Mouse (Mus musculus) liver, embryonic 15.5 days (tissue): Measurements from ENCODE around the gene Mindy4. TPM values are rescaled to one million over a fixed set of nuclear protein-coding genes. Genes with fewer than 3 reads are reported as not detected.
A peak's percentile ranks its signal among the peaks of the same experiment; 100 is the strongest.

Experiments
- ATAC-seq: fragments of 200-750 bp; cut with Nextera tagmentation; 2 replicates; pipeline ENCODE4 v1.8.0; 2017; ENCODE audit warnings: moderate number of reproducible peaks, mild to moderate bottlenecking, moderate library complexity; ENCODE audit not compliant: insufficient read depth
- H3K27ac ChIP-seq: fragments of 300-500 bp; sonication (generic); replicated peaks from 2 replicates; pipeline ENCODE4 v1.5.1; 2015; ENCODE audit warnings: mild to moderate bottlenecking, inconsistent platforms
- H3K27me3 ChIP-seq: fragments of 300-500 bp; sonication (generic); 2 replicates; pipeline ENCODE4 v1.6.1; 2015; ENCODE audit warnings: mild to moderate bottlenecking, inconsistent platforms
- H3K36me3 ChIP-seq: fragments of 300-500 bp; sonication (generic); replicated peaks from 2 replicates; pipeline ENCODE4 v1.6.1; 2015; ENCODE audit warnings: moderate library complexity, mild to moderate bottlenecking, inconsistent platforms
- H3K4me1 ChIP-seq: fragments of 300-500 bp; sonication (generic); replicated peaks from 2 replicates; pipeline ENCODE4 v1.6.1; 2015; ENCODE audit warnings: inconsistent platforms
- H3K4me2 ChIP-seq: fragments of 300-500 bp; sonication (generic); 2 replicates; pipeline ENCODE4 v1.6.1; 2015; ENCODE audit warnings: moderate library complexity, mild to moderate bottlenecking, inconsistent platforms
- H3K4me3 ChIP-seq: fragments of 300-500 bp; sonication (generic); replicated peaks from 2 replicates; pipeline ENCODE4 v1.5.1; 2015; ENCODE audit warnings: mild to moderate bottlenecking, inconsistent platforms
- H3K9ac ChIP-seq: fragments of 300-500 bp; sonication (generic); 2 replicates; pipeline ENCODE4 v1.6.1; 2015; ENCODE audit warnings: moderate library complexity, mild to moderate bottlenecking, inconsistent platforms
- H3K9me3 ChIP-seq: fragments of 300-500 bp; sonication (generic); replicated peaks from 2 replicates; pipeline ENCODE4 v1.6.1; 2016; ENCODE audit warnings: inconsistent platforms
- WGBS: fragments of 180-500 bp; shearing (Covaris S2); methylation state at CpG from one replicate; pipeline ENCODE4 v1.1.7; 2015; ENCODE audit warnings: mixed read lengths; ENCODE audit not compliant: insufficient replicate concordance; 5-methylcytosine and 5-hydroxymethylcytosine counted together
- polyA plus RNA-seq: library from polyadenylated mRNA; unstranded; fragments of >200 nt; fragmentation: Nextera tagmentation; extraction: Ambion mirVana; gene quantifications from 2 replicates; pipeline ENCODE4 v1.2.1, GENCODE M21; 2015

The Mindy4 gene
- polyA plus RNA-seq, 1 experiment from 2014 or later, result 1.3 TPM

GRCm38 (mm10) chr6:55207786-55208185, 4.6 kb downstream of the Mindy4 start:
- no peaks in the 10 kb centered on the region for H3K9me3 ChIP-seq
- WGBS, result 67% methylated on average over 8 of the region's 8 CpGs
- ATAC-seq, result no peak
- H3K4me3 ChIP-seq, result no peak overlapping the region
- H3K27ac ChIP-seq, result no peak overlapping the region
- H3K36me3 ChIP-seq, result no peaks in the 10 kb centered on the region
- H3K4me2 ChIP-seq, result no peak overlapping the region
- no peaks in the 10 kb centered on the region for H3K27me3 ChIP-seq
- peaks cover 12% of the 10 kb centered on the region for H3K4me1 ChIP-seq
- no peak overlapping the region for H3K9ac ChIP-seq

GRCm38 (mm10) chr6:55210423-55211365, 7.5 kb downstream of the Mindy4 start:
- Histone ChIP-seq H3K9me3 (no peaks in the 10 kb centered on the region), H3K4me2 (no peak overlapping the region), H3K27me3 (no peaks in the 10 kb centered on the region), H3K27ac (no peak overlapping the region), H3K9ac (no peak overlapping the region), H3K4me3 (no peak overlapping the region), H3K36me3 (no peaks in the 10 kb centered on the region), H3K4me1 (0 out of 2 replicates have a peak, but pooled peaks cover 2% of the 10 kb centered on the region)
- WGBS, result 63% methylated on average over 15 of the region's 15 CpGs
- ATAC-seq, result no peak

GRCm38 (mm10) chr6:55214541-55214940, 11.4 kb downstream of the Mindy4 start:
- Histone ChIP-seq H3K4me3 (no peak overlapping the region), H3K27me3 (no peaks in the 10 kb centered on the region), H3K4me2 (no peak overlapping the region), H3K36me3 (no peaks in the 10 kb centered on the region), H3K9me3 (no peaks in the 10 kb centered on the region), H3K9ac (no peak overlapping the region), H3K4me1 (0 out of 2 replicates have a peak, but pooled peaks cover 2% of the 10 kb centered on the region), H3K27ac (no peak overlapping the region)
- WGBS, result 43% methylated on average over 3 of the region's 3 CpGs
- ATAC-seq, result no peak

- Histone ChIP-seq H3K4me2 (no peak overlapping the region), H3K4me3 (no peak overlapping the region), H3K27ac (no peak overlapping the region), H3K9ac (no peak overlapping the region), H3K27me3 (no peaks in the 10 kb centered on the region), H3K36me3 (no peaks in the 10 kb centered on the region), H3K4me1 (0 out of 2 replicates have a peak, but pooled peaks cover 2% of the 10 kb centered on the region), H3K9me3 (no peaks in the 10 kb centered on the region)
- 72% methylated on average over 9 of the region's 9 CpGs for WGBS
- no peak for ATAC-seq
These were observed 15.0 kb downstream of the Mindy4 start for GRCm38 (mm10) chr6:55218232-55218631.

GRCm38 (mm10) chr6:55223986-55224385, 20.8 kb downstream of the Mindy4 start:
- H3K4me1 ChIP-seq, result no peaks in the 10 kb centered on the region
- 89% methylated on average over 8 of the region's 8 CpGs for WGBS
- no peak overlapping the region for H3K4me3 ChIP-seq
- H3K27ac ChIP-seq, result no peak overlapping the region
- no peak for ATAC-seq
- H3K9ac ChIP-seq, result no peak overlapping the region
- H3K36me3 ChIP-seq, result no peaks in the 10 kb centered on the region
- no peaks in the 10 kb centered on the region for H3K9me3 ChIP-seq
- H3K27me3 ChIP-seq, result no peaks in the 10 kb centered on the region
- H3K4me2 ChIP-seq, result no peak overlapping the region

- no peaks in the 10 kb centered on the region for H3K27me3 ChIP-seq
- no peak overlapping the region for H3K4me2 ChIP-seq
- no peak overlapping the region for H3K4me3 ChIP-seq
- ATAC-seq, result no peak
- no peak overlapping the region for H3K9ac ChIP-seq
- no peaks in the 10 kb centered on the region for H3K36me3 ChIP-seq
- no peak overlapping the region for H3K27ac ChIP-seq
- 59% methylated on average over 8 of the region's 8 CpGs for WGBS
- H3K9me3 ChIP-seq, result no peaks in the 10 kb centered on the region
- peaks cover 16% of the 10 kb centered on the region for H3K4me1 ChIP-seq
These were observed 26.9 kb downstream of the Mindy4 start for GRCm38 (mm10) chr6:55230048-55230447.

- ATAC-seq, result no peak
- Histone ChIP-seq H3K9me3 (no peaks in the 10 kb centered on the region), H3K9ac (no peak overlapping the region), H3K27me3 (no peaks in the 10 kb centered on the region), H3K4me3 (no peak overlapping the region), H3K4me1 (peaks cover 22% of the 10 kb centered on the region), H3K4me2 (no peak overlapping the region), H3K36me3 (no peaks in the 10 kb centered on the region), H3K27ac (no peak overlapping the region)
- WGBS, result 73% methylated on average over 7 of the region's 7 CpGs
These were observed 28.9 kb downstream of the Mindy4 start for GRCm38 (mm10) chr6:55232101-55232500.

- H3K27me3 ChIP-seq, result no peaks in the 10 kb centered on the region
- no peaks in the 10 kb centered on the region for H3K36me3 ChIP-seq
- H3K9me3 ChIP-seq, result no peaks in the 10 kb centered on the region
- no peak overlapping the region for H3K27ac ChIP-seq
- H3K9ac ChIP-seq, result no peak overlapping the region
- H3K4me3 ChIP-seq, result no peak overlapping the region
- no peak overlapping the region for H3K4me2 ChIP-seq
- peaks cover 27% of the 10 kb centered on the region for H3K4me1 ChIP-seq
- 36% methylated on average over 3 of the region's 3 CpGs for WGBS
- ATAC-seq, result peak; percentile 40; the same call in 1 of the 2 replicates
These were observed 29.5 kb downstream of the Mindy4 start for GRCm38 (mm10) chr6:55232524-55233264.

GRCm38 (mm10) chr6:55233326-55233725, 30.1 kb downstream of the Mindy4 start:
- Histone ChIP-seq H3K9ac (no peak overlapping the region), H3K9me3 (no peaks in the 10 kb centered on the region), H3K27me3 (no peaks in the 10 kb centered on the region), H3K4me1 (peaks cover 29% of the 10 kb centered on the region), H3K4me3 (no peak overlapping the region), H3K4me2 (no peak overlapping the region), H3K36me3 (no peaks in the 10 kb centered on the region), H3K27ac (no peak overlapping the region)
- no peak for ATAC-seq
- 81% methylated on average over 5 of the region's 5 CpGs for WGBS

GRCm38 (mm10) chr6:55234636-55235035, 31.5 kb downstream of the Mindy4 start:
- peak; percentile 69 for ATAC-seq
- 42% methylated on average over 6 of the region's 6 CpGs for WGBS
- peak overlapping the region; percentile 17; the same call in 1 of the 2 replicates for H3K4me2 ChIP-seq
- no peak overlapping the region; the same call in 1 of the 2 replicates for H3K27ac ChIP-seq
- no peaks in the 10 kb centered on the region for H3K9me3 ChIP-seq
- no peak overlapping the region; the same call in 1 of the 2 replicates for H3K9ac ChIP-seq
- 0 out of 2 replicates have a peak overlapping the region, but pooled peaks have one; percentile 20 for H3K4me3 ChIP-seq
- H3K27me3 ChIP-seq, result no peaks in the 10 kb centered on the region
- peaks cover 37% of the 10 kb centered on the region for H3K4me1 ChIP-seq
- H3K36me3 ChIP-seq, result no peaks in the 10 kb centered on the region

GRCm38 (mm10) chr6:55235733-55236132, 32.5 kb downstream of the Mindy4 start:
- ATAC-seq, result no peak
- H3K9me3 ChIP-seq, result no peaks in the 10 kb centered on the region
- no peaks in the 10 kb centered on the region for H3K36me3 ChIP-seq
- 74% methylated on average over 4 of the region's 4 CpGs for WGBS
- H3K4me3 ChIP-seq, result no peak overlapping the region
- H3K27me3 ChIP-seq, result no peaks in the 10 kb centered on the region
- no peak overlapping the region for H3K4me2 ChIP-seq
- H3K9ac ChIP-seq, result no peak overlapping the region
- peaks cover 42% of the 10 kb centered on the region for H3K4me1 ChIP-seq
- H3K27ac ChIP-seq, result no peak overlapping the region
